Mouse (Mus musculus) megakaryocyte, embryonic 14.5 days (primary cell): ENCODE data around the gene Pea15a.

Source experiments
- FLI1 ChIP-seq: IDR thresholded peaks from 2 replicates; pipeline ENCODE4 v1.6.1; 2012; ENCODE audit warnings: low read length, inconsistent platforms, mixed read lengths
- GATA1 ChIP-seq: IDR thresholded peaks from 3 replicates; pipeline ENCODE4 v1.6.1; 2012; ENCODE audit warnings: mixed read lengths, low read length, inconsistent platforms, borderline replicate concordance

GRCm38 (mm10) chr1:172206141-172206917 is at the start of gene Pea15a:
- TF ChIP-seq GATA1 (no peak), FLI1 (no peak)
